Mouse (Mus musculus): Measurements from ENCODE around the gene 4833439L19Rik.

- TF ChIP-seq POLR2A (IDR thresholded peaks at IDR 0.05; ENCODE audit: borderline replicate concordance, low read depth, low read length) (no peak), CTCF (IDR thresholded peaks at IDR 0.05; ENCODE audit: low read depth, low read length) (no peak)
These were observed 5.6 kb downstream of the 4833439L19Rik start for GRCm38 (mm10) chr13:54559656-54560055.

Data from bone marrow macrophage, adult 2 months (primary cell).